Comparison of ENCODE assay signal across 1 mouse cellular context in genomic region chr5:122353807-122354491, GRCm38 (mm10).
TF ChIP-seq lines count a peak whose summit lies in the region.

Gene Rad9b (minus strand): TSS chr5:122354233.
Gene Vps29 (plus strand): TSS chr5:122354369.

TF ChIP-seq in CH12.LX, 34 proteins besides CTCF, POLR2A, EP300 and RAD21 (continued from another document):
- TF ChIP-seq ELF1 (IDR thresholded peaks at IDR 0.05; ENCODE audit: low read depth, low read length) (peak; percentile 90), MAFK (IDR thresholded peaks at IDR 0.05; ENCODE audit: insufficient replicate concordance, low read length) (peak; percentile 72; the same call in 1 of the 2 replicates), ZNF384 (IDR thresholded peaks at IDR 0.05; ENCODE audit: low read depth, low read length) (peak; percentile 100), USF2 (conservative IDR thresholded peaks at IDR 0.05; ENCODE audit: low read depth, low read length) (no peak), RCOR1 (conservative IDR thresholded peaks at IDR 0.05; ENCODE audit: low read depth, low read length) (no peak), MEF2A (IDR thresholded peaks at IDR 0.05; ENCODE audit: borderline replicate concordance, low read depth, low read length) (peak; percentile 72), ZMIZ1 (IDR thresholded peaks at IDR 0.05; ENCODE audit: low read depth, low read length) (peak; percentile 66; the same call in 1 of the 2 replicates), SIN3A (IDR thresholded peaks at IDR 0.05; ENCODE audit: low read length) (peak; percentile 95), CHD2 (IDR thresholded peaks at IDR 0.05; ENCODE audit: low read length) (peak; percentile 40; the same call in 1 of the 2 replicates), JUND (conservative IDR thresholded peaks at IDR 0.05; ENCODE audit: low read depth, low read length) (no peak), E2F4 (IDR thresholded peaks at IDR 0.05; ENCODE audit: insufficient replicate concordance, low read depth, low read length) (peak; percentile 77; the same call in 1 of the 2 replicates), GABPA (IDR thresholded peaks at IDR 0.05; ENCODE audit: insufficient replicate concordance, low read depth, low read length) (no peak), MYC (IDR thresholded peaks at IDR 0.05; ENCODE audit: low read depth, low read length) (peak; percentile 80), TBP (conservative IDR thresholded peaks at IDR 0.05; ENCODE audit: low read depth, low read length) (0 out of 2 replicates have a peak, but pooled peaks have one; percentile 45), CHD1 (IDR thresholded peaks at IDR 0.05; ENCODE audit: low read depth, low read length) (no peak), MAZ (IDR thresholded peaks at IDR 0.05; ENCODE audit: low read depth, low read length) (peak; percentile 99), TCF12 (IDR thresholded peaks at IDR 0.05; ENCODE audit: low read depth, low read length) (peak; percentile 87), POLR2AphosphoS2 (IDR thresholded peaks at IDR 0.05; ENCODE audit: low read depth, low read length) (peak; percentile 72; the same call in 1 of the 2 replicates)
